Mouse (Mus musculus): Measurements from ENCODE around the gene Nle1.
A peak's percentile ranks its signal among the peaks of the same experiment; 100 is the strongest.
"Not testable (repeated sequence)": the region's sequence is repeated elsewhere in the genome, so short reads cannot be mapped to it uniquely, and the experiment has no call there.

Gene Nle1

DNA sequence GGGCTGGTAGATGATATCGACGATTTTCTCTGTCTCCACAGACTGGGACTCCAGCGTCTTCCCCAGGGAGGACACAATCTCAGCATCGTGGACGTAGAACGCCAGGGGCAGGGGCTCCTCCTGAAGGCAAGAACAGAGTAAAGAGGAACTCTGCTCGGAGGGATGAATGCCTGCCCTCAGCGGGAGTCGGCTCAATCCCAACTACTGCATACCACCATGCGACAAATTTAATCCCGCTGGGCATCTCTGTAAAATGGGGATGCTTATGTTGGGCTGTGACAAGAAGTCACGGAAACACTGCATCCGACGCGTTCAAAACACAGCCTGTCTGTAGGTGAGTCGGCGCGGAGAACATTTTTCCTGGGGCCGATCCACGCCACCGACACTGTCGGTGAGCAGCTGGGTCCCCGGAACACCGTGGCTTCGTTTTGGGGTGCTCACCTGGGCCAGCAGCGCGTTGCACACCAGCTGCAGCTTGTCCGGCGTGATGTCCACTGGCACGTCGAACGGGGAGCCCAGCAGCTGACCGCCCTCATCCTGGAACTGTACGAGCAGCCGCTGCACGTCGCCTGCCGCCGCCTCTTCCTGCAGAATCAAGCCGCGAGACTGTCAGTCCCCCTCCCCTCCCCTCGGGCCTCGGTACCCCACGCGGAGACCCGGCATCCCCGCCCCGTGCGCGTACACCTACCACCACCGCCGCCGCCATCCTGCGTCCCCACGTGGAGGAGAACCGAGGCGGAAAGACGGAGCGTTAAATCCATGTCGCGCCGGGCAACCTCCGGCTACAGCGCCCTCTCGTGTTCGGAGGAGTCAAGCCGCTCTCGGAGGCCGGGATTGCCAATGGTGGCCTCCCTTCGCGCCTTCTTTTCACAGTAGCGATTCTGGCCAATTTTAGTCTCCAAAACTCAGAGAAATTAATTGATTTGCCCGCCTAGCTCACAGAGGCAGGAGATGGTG is at the start of gene Nle1:
TSS of gene Nle1 (minus strand) at position 761 of the 957 bp plus-strand sequence.
- peak; percentile 71 for DNase-seq (ENCODE audit: low read depth, low spot score)

DNA sequence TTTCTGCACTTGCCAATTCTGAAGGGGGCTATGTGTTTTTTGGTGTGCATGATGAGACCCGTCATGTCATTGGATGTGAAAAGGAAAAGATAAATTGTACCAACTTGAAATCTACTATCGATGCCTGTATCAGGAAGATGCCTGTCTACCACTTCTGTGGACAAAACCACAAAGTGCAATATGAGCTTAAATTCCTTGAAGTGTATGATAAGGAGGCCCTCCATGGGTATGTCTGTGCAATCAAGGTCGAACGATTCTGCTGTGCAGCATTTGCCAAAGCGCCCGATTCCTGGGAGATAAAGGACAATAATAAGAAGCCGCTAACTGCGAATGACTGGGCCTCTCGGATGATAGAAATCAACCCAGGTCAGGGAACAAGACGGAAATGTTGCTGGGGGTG is 48.7 kb upstream of the Nle1 start:
- no peak for DNase-seq (ENCODE audit: low read depth, low spot score)

DNA sequence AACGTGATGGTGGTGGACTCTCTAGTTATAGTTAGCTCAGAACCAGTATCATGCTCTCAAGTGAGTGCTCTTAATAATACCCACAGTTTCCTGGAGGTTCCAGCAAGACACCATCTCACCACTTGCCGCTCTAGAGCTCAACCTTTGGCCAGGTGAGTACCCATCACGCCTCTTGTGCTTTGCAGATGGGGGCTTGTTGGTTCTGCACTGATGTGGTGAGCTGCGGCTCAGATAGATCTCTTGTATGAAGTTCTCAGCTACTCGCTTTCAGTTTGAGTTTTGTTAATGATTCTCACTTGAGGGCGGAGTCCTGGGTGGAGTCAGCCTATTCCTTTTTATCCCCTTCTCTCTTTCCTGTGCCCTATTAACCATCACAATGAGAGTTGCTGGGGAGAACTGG is 46.4 kb upstream of the Nle1 start:
- no peak for DNase-seq (ENCODE audit: low read depth, low spot score)

DNA sequence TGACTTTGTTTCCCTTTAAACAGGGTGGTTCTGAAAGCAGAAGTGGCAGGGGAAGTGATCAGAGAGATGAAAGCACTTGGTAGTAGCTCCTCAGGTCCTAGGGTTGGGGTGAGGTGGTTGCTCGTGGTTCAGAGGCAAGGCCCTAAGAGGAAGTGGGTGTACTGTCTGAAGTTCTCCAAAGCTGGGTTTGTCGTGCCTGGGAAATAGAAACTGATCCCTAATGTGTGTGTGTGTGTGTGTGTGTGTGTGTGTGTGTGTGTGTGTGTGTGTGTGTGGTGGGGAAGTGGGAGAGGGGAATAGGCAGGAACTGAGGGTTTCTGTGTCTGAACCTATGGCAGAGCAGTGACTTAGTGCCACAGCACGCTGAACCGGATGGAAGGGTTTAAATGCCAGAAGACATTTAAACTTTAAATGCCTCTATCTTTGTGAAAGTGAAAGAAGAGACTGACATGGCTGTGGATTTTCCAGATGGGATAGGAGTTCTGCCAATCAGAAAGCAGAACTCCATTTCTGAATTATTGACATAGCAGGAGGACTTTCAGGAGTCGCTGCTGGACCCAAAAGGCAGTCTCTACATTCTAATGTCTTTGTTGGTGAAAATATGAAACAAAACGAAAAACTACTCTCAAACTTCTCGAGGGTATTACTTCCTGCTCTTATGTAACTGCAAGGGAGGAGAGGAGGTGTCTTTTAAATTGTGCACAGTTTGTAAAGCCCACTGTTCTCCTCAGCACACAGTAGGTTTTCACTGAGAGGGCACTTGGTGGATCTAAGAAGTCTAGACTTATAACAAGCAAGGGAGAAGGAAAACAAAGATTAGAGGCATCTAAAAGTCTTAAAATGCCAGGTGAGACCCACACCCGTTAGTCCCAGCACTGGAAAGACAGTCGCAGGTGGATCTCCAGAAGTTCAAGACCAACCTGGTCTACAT is 44.7 kb upstream of the Nle1 start:
- no peak for DNase-seq (ENCODE audit: low read depth, low spot score)

DNA sequence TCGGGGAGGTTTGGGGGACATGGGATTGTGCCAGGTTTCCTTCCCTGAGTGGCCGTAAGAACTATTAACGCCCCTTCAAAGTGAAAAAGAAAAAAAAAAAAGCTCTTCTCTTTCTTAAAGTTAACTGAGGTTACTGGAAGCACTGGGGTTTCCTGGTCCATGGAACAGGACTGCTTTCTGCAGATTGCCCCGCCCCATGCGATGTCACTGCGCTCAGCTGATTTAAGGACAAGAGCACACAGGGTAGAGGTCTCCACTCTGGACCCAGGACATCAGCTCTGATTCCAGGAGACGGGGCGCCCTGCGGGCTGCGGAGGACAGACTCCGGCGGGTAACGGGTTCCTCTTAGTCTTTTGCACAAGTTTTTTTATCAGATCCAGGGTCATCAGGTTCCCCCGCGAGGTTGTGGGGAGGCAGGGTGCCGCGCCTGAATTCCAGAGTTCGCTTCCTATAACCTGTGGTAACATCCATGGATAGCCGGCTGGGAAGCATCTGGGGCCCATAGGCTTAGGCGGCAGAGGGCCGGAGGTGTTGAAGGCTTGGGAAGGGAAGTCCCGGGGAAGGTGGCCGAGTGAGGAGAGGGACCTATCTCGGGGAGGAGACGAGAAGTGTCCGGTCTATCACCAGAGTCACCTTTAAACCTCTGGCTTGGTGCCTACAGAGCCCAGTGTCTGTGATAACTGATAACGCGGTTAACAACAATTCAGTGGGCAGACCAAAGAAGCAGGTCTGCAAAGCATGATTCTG is 43.8 kb upstream of the Nle1 start:
- no peak for DNase-seq (ENCODE audit: low read depth, low spot score)

DNA sequence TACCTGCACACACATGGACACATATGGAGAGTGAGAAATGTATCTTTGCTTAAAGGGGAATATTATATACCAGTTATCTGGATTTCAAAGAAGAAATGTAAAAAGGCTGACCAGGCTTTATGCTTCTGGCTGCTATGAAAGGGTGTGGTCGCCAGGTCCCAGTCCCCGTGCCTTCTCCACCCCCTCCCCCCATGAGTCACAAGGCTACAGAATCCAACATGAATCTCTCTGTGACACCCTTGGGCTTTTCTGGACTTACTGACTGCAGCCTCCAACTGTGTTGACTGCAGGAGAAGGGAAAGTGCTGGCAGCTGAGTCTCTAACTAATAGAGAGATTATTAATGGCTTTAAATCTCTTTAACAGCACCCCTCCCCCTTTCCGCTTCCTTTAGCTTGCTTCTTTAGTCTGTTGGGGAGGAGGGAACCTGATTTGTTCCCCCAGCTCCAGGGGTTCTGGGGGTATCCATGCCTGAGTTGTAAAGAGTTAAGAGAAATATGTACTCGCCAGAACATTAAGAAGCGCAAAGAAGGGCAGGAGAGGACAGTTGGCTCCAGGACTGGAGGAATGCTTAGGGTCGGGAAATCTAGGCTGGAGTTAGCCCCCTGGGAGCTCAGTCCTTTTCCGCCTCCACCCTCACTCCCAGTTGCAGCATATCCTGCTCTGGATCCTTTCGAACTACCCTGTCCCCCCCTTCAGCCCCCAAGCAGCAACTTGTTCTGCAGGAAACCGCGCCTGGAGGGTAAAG is 42.7 kb upstream of the Nle1 start, which contains the start of gene Slfn5:
TSS of gene Slfn5 (plus strand) at position 614 of the 746 bp plus-strand sequence.
- DNase-seq (ENCODE audit: low read depth, low spot score), result no peak

DNA sequence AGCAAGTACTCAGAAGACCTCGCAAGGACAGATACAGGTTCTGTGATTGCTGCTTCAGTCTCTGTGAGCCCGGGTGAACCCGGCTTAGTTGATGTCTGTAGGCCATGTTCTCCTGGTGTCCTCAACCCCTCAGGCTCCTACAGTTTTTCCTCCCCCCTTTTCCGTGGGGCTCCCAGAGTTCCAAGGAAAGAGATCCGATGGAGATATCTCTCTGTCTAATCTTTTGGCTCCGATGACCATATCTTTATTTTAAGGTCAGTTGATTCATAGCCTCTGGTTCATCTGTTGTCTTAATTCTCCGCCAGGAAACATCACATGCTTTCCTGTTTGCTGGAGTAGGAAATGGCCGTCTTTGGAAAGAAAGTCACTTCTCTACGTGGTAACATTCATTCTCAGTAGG is 40.8 kb upstream of the Nle1 start:
- no peak for DNase-seq (ENCODE audit: low read depth, low spot score)

DNA sequence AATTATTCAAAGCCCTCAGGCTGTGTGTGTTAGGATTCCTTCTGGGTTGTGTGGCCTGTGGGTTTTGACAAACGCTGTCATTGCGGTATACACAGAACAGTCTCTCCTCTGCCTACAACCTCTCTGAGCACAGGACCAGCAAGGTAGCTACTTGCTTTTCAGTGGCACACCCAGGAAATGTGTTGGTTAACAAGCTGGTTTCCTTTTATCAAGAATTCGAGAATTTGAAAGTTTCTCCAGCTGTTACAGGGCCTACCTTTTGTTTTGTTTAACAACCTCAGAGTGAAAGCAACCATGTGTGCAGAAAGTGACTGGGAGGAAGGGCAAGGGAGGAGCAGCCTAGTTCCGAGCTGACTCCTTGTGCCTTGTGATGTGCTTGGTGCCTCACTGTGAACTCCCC is 39.2 kb upstream of the Nle1 start:
- no peak for DNase-seq (ENCODE audit: low read depth, low spot score)

DNA sequence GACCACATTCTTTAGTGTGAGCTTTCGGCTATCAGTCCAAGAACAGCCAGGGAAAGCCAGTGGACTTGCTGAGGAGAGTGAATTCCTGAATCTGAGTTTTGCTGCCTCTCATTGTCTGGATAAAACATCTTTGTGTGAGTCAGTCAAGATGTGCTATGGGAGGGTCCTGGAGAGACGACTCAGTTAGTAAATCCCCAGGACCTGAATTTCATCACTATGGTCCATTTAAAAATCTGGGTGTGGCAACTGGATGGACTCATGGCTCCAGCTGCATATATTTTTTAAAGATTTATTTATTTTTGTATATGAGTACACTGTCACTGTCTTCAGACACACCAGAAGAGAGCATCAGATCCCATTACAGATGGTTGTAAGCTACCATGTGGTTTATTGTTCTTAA is 37.4 kb upstream of the Nle1 start:
- no peak for DNase-seq (ENCODE audit: low read depth, low spot score)

DNA sequence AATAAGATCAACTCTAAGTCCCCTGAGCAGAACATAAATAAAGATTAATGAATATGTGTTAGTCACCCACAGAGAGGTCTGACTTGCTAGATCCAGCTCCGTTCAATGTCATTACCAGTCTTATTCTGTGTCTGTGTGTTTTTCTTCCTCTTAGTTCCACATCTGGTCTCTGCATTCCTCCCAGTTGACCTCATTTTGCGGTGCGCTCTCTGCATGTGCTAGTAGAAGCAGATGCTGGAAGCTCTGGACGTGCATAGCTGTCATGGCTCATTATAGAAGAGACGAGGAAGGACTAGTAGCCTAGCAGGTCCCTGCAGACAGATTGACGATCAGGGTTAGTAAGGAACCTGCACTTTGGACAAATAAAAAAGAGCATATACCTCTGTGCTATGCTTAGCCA is 35.1 kb upstream of the Nle1 start:
- no peak for DNase-seq (ENCODE audit: low read depth, low spot score)

DNA sequence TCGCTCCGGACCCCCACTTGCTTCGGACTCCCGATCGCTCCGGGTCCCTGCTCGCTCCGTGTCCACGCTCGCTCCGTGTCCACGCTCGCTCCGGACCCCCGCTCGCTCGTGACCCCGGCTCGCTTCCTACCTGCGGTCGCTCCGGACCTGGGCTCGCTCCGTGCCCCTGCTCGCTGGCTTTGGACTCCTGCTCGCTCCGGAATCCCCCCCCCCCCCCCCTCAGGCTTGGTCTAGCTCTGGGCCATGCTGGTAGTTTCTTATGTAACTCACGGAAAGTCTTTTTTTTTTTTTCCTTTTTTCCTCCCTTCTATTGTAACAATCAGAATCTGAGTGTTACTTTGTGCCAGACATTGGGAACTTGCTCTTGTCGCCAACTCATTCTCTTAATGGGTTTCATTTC is 25.0 kb upstream of the Nle1 start:
- DNase-seq (ENCODE audit: low read depth, low spot score), result no peak

DNA sequence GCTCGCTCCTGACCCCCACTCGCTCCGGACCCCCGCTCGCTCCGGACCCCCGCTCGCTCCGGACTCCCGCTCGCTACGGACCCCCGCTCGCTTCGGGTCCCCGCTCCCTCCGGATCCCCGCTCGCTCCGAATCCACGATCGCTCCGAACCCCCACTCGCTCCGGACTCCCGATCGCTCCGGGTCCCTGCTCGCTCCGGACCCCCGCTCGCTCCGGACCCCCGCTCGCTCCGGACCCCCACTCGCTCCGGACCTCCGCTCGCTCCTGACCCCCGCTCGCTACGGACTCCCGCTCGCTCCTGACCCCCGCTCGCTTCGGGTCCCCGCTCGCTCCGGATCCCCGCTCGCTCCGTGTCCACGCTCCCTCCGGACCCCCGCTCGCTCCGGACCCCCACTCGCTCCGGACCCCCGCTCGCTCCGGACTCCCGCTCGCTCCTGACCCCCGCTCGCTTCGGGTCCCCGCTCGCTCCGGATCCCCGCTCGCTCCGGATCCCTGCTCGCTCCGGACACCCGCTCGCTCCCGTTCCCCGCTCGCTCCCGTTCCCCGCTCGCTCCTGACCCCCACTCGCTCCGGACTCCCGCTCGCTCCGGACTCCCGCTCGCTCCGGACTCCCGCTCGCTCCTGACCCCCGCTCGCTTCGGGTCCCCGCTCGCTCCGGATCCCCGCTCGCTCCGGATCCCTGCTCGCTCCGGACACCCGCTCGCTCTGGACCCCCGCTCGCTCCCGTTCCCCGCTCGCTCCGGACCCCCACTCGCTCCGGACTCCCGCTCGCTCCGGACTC is 23.6 kb upstream of the Nle1 start:
- DNase-seq (ENCODE audit: low read depth, low spot score), result not testable (repeated sequence)

DNA sequence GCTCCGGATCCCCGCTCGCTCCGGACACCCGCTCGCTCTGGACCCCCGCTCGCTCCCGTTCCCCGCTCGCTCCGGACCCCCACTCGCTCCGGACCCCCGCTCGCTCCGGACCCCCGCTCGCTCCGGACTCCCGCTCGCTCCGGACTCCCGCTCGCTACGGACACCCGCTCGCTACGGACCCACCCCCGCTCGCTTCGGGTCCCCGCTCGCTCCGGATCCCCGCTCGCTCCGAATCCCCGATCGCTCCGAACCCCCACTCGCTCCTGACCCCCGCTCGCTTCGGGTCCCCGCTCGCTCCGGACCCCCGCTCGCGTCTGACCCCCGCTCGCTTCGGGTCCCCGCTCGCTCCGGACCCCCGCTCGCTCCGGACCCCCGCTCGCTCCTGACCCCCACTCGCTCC is 22.9 kb upstream of the Nle1 start:
- not testable (repeated sequence) for DNase-seq (ENCODE audit: low read depth, low spot score)

DNA sequence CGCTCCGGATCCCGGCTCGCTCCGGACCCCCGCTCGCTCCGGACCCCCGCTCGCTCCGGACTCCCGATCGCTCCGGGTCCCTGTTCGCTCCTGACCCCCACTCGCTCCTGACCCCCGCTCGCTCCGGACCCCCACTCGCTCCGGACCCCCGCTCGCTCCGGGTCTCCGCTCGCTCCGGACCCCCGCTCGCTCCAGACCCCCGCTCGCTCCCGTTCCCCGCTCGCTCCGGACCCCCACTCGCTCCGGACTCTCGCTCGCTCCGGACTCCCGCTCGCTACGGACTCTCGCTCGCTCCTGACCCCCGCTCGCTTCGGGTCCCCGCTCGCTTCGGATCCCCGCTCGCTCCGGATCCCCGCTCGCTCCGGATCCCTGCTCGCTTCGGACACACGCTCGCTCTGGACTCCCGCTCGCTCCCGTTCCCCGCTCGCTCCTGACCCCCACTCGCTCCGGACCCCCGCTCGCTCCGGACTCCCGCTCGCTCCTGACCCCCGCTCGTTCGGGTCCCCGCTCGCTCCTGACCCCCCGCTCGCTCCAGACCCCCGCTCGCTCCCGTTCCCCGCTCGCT is 22.3 kb upstream of the Nle1 start:
- not testable (repeated sequence) for DNase-seq (ENCODE audit: low read depth, low spot score)

DNA sequence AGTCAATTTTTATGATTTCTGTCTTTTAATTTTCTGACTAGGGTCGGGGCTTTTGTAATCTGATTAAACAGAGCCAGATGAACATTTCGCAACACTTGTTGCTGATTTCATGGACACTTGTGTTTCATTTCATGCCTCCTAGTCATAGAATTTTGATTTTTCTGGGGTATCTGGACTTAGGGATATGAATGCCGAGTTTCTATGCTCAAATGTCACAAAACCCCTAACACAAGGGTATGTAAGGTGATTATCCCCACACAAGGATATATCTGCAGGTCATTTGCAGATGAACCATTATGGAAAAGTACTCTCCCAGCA is 21.4 kb upstream of the Nle1 start:
- DNase-seq (ENCODE audit: low read depth, low spot score), result no peak

DNA sequence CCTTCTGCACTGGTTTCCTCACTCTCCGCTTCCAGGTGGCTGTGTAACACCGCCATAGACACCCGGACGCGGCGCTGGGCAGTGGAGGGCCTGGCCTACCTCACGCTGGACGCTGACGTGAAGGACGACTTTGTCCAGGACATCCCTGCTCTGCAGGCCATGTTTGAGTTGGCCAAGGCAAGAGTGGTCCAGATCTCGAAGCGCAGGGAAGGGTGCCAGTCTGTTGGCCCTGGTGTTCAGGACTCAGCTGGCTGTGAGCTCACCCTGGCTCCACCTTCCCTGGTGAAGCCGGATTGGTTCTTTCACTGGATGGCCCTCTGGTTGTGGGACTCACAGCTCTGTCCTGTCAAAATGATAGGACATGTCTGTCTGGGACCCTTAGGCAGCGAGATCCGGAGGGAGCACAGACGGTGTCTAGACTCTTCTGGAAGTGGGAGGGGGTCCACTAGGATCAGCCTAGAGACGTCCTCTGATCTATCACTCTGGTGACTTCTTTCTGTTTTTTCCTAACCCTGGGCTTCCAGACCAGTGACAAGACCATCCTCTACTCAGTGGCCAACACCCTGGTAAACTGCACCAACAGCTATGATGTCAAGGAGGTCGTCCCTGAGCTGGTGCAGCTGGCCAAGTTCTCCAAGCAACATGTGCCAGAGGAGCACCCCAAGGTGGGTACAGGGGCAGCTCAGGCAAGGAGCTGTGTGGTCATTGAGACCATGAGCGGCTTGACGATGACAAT is 20.9 kb upstream of the Nle1 start:
- DNase-seq (ENCODE audit: low read depth, low spot score), result no peak

DNA sequence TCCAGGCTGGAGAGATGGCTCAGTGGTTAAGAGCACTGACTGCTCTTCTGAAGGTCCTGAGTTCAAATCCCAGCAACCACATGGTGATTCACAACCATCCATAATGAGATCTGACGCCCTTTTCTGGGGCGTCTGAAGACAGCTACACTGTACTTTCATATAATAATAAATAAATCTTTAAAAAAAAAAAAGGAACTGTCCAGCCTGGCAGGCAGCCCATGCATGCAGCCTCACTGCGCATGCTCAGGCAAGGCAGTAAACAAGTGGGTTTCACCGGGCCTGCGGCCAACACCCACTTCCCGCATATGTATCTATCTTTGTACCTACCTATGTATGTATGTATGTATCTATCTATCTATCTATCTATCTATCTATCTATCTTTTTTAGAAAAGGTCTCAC is 15.7 kb upstream of the Nle1 start:
- not testable (repeated sequence) for DNase-seq (ENCODE audit: low read depth, low spot score)

DNA sequence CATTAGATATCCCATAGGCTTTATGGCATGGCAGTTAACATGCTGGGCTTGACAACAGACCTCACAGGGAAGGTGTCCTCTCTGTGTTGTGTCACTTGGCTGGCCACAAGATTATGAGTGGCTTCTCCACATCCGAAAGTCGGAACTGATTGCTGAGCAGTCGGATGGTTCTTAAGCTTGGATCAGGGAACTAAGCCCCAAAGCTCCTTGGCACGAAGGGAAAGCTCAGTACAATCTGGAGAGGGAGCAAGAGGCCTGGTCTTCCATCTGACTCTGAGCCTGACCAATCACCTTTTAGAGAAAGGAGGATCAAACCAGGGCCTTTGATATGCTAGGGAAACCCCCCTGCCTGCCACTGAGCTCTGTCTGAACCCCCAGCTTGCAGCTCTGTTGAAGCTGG is 13.5 kb upstream of the Nle1 start:
- DNase-seq (ENCODE audit: low read depth, low spot score), result no peak

DNA sequence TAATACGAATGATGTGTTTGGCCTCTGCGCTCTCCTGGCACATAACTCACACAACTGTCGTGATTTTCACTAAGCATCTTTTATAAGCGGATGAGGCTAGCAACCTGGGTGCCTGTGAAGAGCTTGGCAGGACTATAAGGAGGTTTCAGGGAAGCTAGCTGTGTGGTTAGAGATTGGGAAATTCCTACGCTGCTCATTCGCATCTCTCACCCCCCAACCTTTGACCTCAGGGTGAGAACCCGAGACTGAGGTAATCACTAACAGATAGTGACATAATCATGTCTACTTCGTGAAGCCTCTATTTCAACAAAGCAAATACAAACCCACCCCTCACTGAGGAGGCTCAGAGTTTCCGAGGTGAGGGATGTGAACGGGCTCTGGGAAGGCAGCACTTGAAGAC is 12.6 kb upstream of the Nle1 start:
- DNase-seq (ENCODE audit: low read depth, low spot score), result no peak
